Mouse (Mus musculus) kidney, adult 2 months (tissue): ENCODE measurements around the gene Slc37a1.

ENCODE experiments used
- CTCF ChIP-seq: fragments of 200-500 bp; conservative IDR thresholded peaks from 2 replicates; pipeline ENCODE4 v1.5.1; 2011; ENCODE audit warnings: low read depth, mild to moderate bottlenecking, control low read depth, low read length, moderate library complexity, mixed read lengths; ENCODE audit not compliant: insufficient read depth, insufficient read length
- POLR2A ChIP-seq: fragments of 200-500 bp; IDR thresholded peaks from one replicate; pipeline ENCODE4 v1.6.1; 2011; ENCODE audit warnings: low read depth, low read length, control low read depth

- TF ChIP-seq CTCF (no peak), POLR2A (no peak)
Measured at GRCm38 (mm10) chr17:31300736-31301135, 14.1 kb downstream of the Slc37a1 start.
